Mouse (Mus musculus) megakaryocyte-erythroid progenitor cell, adult 5-6 weeks (primary cell): ENCODE results near the gene Hist1h2bh. TPM values are rescaled to one million over a fixed set of nuclear protein-coding genes. Genes with fewer than 3 reads are reported as not detected.

Experiments
- ATAC-seq: replicated peaks from 2 replicates; pipeline ENCODE4 v1.8.0; 2016; ENCODE audit warnings: mild to moderate bottlenecking, inconsistent platforms; ENCODE audit not compliant: severe bottlenecking, poor library complexity, low FRiP score, low TSS enrichment
- total RNA-seq, 2 experiments: library from RNA; stranded (forward) in 1 of 2; stranded (reverse) in 1 of 2; fragments of 200-1000, 215-1000 nt in 1 of 2; fragments of >200 nt in 1 of 2; fragmentation: Nextera tagmentation in 1 of 2; gene quantifications; 2 replicates each; pipeline ENCODE4 v1.2.3; 2014 to 2017

Gene Hist1h2bh
- total RNA-seq, 2 experiments from 2014 or later, result 31.9 to 165 TPM

DNA sequence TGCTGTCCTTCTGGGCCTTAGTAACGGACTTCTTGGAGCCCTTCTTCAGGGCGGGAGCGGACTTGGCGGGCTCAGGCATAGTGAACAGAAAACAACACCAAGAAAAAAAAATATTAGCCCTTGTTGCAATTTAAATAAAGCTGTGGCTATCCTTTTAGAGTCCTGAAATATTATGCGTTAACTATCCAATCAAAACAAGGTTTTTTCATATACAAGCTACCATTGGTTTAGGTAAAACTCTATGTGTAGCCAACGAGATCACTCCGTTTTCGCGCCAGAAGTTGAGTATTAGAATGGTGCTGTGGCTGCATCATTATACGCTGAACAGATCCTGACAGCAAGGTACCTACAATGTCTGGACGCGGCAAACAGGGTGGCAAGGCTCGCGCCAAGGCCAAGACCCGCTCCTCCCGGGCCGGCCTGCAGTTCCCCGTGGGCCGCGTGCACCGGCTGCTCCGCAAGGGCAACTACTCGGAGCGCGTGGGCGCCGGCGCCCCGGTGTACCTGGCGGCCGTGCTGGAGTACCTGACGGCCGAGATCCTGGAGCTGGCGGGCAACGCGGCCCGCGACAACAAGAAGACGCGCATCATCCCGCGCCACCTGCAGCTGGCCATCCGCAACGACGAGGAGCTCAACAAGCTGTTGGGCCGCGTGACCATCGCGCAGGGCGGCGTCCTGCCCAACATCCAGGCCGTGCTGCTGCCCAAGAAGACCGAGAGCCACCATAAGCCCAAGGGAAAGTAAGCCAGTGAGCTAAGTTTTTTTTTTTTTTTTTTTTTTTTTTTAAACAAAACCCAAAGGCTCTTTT is 9.4 kb downstream of the Hist1h2bh start, which contains the start of gene Hist1h2af:
Hist1h2af (plus strand) TSS at position 347 of the 808 bp plus-strand sequence.
- ATAC-seq, result peak; percentile 39

DNA sequence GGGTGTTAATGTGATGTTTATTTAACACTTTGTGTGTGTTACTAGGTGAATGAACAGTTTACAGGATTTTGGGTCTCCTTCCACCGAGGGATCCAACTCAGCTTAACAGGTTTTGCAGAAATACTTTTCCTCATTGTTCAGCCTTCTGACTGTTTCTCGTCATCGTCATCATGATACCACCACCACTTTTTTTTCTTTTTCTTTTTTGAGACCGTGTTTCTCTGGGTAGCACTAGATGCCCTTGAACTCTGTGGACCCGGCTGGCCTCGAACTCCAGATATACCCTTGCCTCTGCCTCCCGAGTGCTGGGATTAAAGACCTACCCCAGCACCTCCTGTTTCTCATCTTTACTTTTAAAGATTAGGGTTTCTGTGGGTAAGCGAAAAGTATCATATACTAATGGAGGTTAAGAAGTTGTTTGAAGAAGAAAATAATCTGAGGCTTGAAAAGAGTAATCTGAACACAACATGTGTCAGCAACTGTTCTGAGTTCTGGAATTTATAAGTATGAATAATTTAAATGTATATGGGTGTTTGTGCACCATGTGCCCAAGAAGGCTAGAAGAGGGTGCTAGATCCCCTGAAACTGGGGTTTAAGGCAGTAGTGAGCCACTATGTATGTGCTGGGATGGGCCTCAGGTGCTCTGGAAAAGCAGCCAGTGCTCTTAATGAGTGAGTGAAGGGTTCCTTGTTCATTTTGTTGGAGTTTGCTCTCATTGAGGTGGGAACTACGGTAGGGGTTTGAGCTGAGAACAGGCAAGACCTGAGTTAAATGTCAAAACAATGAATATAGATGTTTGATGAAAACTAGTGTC is 10.7 kb downstream of the Hist1h2bh start:
- no peak for ATAC-seq

DNA sequence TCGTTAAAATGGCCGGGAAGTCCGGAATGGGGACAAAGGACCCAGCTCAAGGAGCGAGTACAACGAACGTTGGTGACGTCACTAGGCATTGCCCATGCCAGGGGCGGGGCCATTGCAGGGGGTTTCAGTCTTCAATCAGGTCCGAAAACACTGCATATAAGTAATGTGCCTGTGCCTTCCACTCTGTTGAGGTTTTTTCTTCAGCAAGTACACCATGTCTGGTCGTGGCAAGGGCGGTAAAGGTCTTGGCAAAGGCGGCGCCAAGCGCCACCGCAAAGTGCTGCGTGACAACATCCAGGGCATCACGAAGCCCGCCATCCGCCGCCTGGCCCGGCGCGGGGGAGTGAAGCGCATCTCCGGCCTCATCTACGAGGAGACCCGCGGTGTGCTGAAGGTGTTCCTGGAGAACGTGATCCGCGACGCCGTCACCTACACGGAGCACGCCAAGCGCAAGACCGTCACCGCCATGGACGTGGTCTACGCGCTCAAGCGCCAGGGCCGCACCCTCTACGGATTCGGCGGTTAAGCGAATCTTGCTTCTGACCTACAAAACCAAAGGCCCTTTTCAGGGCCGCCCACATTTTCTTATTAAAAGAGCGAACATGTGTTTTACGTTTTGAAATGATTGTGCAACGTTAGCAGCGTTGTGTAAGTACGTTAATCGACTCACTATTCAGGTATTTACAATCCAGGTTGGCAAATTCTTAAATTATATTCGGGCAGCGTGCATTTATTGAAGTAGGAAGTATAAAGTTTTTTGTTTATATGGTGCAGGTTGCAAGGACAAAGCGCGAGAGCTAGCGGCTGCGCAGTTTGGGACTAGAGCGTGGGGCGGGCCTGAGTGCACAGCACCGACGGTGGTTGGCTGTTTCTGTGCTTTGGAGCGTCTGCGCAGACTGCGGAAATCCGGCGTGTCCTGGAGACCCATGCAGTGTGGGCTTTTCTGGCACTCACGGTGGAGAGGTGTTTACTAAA is 12.0 kb downstream of the Hist1h2bh start, which contains the start of gene Hist1h4h:
Hist1h4h (plus strand) TSS at position 150 of the 975 bp plus-strand sequence.
- ATAC-seq, result peak; percentile 61

DNA sequence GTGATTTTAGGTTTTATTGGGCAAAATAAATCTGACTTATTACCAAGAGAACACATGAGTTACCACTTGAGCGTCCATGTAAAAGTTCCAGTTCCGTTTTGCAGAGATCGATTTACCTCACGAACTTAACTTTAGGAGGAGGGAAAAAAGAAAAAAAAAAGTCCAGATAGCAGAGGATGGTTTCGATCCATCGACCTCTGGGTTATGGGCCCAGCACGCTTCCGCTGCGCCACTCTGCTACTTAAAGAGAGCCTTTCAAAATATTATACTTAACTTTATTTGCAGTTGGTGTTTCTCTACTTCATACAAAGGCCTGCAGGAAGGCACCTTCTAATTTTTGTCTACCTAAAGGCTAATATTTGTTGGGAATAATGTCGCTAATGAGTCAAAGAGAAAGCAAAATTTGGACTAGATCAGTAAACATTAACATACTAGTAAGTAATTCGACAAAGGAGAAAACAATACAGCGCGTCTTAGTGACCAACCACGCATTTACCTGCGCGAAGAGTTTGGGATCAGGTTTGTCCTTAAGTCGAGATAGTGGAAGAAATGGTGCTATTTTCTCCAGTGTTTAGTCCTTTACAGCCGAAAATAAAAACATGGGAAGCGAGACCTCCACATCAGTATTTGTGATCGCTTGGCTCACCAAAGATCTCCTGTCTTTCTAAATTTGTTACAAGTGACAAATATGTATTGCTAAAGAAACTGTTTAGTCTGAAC is 12.9 kb downstream of the Hist1h2bh start:
- ATAC-seq, result no peak

DNA sequence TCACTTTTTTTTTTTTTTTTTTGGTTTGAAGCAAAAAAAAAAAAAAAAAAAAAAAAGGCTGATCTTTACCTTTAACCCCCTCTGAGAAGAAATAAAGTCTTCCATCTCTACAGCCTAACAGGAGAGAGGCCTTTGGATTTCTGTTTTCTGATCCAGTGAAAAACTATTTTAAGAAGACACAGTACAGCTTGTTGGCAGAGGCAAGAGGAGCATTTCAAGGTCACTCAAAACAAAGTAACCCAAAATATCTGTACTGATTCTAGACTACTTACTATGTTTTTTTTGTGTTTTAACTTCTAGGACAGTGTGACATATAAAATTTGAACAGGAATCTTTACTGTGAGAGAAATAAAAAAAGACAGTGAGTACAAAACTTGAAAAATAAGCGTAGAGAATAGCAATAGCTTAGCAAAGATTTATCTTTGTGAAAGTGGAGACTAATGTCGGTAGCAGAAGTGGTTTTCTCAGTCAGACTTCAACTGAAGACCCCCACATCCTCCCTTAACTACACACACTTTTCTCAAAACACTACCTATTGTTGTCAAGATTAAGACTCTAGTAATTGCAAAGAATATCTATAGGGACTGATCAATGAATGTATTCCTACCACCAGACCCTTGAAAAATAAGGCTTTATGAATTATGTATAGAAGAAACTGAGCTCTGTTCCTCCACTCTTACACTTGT is 13.6 kb downstream of the Hist1h2bh start:
- ATAC-seq, result no peak

DNA sequence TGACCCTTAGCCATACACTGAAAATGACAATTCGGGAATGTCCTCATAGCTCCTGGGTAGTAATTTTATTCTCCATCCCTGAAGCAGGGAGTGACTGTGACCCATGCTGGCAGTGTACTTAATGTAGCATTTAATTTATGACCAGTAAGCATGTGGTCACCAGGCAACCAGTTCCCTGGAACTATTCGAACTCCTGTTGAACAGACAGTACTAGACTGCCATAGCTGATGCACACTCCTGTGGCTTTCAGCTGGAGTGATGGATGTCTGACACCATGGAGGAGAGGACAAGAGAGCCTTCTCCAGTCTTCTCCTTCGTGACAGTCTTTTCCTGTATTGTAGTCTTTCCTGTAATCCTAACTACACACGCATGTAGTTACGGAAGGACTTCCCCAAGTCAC is 14.2 kb downstream of the Hist1h2bh start:
- no peak for ATAC-seq

DNA sequence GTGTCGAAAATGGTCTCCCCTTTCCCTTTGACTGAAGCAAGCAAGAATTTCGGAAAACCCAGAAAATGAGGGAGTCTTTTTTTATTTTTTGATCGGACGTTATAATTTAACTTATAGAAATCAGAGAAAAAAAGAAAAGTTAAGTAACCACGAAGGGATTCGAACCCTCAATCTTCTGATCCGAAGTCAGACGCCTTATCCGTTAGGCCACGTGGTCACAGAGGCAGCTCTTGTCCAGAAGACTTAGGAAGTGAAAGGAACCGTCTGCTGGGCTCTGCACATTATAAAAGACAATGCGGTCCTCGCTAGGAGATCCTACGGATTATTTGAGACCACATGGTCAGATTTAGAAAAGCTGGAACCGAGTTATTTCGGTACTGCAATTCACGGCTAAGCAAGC is 16.9 kb downstream of the Hist1h2bh start:
- ATAC-seq, result peak; percentile 39; the same call in 1 of the 2 replicates

DNA sequence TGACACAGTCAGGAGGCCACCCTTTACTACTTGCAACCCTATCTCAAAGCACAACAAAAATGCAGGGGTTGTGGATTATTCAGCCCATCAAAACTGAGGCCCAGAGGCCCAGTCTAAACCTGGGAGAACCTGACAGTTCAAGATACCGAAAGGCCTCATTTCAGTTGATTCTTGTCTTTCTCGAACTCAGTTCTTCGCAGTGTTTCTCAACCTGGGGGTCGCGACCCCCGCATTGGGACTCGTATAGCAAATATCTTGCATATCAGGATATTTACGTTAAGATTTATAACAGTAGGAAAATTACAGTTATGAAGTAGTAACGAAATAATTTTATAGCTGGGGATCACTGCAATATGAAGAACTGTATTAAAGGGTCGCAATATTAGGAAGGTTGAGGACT is 17.3 kb downstream of the Hist1h2bh start:
- ATAC-seq, result no peak

DNA sequence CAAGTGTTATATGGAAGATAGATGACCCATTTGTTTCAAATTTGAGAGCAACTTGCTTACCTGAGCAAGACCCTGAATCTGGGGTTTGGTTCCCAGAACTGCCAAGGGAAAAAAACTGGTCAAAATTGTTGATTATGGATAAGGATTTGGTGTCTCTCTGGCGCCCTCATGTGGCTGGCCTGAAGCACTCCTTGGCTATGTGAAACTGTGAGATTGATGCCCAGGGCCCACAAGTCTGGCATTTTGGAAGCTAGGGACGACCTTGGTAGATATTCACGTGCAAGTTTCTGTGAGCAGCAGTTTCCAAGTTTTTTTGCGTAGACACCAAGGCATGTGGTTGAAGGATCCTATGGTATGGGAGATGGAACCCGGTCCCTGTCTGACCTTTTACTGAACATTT is 18.5 kb downstream of the Hist1h2bh start:
- ATAC-seq, result peak; percentile 41; the same call in 1 of the 2 replicates

DNA sequence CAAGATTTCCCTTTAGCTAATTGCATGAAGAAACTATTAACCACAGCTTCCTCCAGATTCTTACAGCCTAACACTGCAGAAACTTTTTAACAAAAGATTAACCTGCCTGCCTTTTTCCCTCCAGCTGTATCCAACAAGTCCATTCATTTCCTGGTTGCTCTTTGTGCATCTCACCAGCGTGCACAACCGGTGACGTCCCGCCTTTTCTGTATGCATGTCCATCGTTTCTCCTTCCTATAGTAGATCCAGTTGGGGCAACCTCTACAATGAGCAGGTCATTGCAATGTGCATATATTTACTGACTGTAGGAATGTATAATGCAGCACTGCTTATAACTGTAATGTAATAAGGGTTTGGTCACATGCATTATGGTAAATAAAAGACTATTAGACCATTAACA is 19.2 kb downstream of the Hist1h2bh start:
- ATAC-seq, result no peak

DNA sequence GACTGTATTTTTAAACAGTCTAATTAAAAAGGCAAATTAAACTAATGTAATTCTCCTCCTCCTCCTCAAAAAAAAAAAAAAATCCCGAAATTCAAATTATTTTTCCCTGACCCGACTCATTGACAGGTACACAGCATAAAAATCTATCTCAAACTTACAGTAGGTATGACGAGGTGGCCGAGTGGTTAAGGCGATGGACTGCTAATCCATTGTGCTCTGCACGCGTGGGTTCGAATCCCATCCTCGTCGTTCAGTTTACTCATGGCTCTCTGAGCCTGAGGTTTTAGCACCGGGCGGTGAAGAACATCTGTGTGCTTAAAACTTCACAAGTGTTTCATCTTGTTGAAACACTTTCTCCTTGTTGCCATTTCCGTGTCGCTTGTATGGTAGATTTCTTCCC is 21.5 kb downstream of the Hist1h2bh start:
- ATAC-seq, result peak; percentile 39

DNA sequence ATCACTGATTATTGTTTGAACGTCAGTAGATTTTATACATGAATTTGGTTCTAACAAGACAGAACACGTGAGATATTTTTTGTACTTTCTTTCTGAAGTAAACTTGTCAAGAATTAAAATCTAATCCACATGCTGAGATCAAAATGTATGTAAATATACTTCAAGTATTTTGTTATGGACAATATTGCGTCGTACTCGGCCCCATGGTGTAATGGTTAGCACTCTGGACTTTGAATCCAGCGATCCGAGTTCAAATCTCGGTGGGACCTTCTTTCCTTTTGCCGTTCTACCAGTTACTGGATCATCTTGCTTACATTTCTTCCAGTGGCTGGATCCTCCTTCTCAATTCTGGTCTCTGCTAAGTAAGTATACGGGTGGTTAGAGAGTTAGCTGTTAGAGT is 23.8 kb downstream of the Hist1h2bh start:
- peak; percentile 11 for ATAC-seq

DNA sequence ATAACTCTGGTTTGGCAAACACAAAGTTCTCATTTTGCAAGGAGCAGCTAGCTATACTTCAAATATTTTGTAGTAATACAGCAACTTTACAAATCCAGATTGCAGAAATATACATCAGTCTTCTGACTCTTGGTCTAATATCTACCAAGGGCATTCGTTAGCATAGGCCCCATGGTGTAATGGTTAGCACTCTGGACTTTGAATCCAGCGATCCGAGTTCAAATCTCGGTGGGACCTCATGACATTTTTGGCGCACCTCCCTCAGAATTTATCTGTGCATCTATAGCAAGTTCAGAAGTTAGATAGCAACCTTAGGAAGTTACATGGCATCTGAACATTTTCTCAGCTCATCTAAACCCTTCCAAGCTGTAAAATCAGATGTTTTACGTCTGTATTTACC is 24.3 kb downstream of the Hist1h2bh start:
- peak; percentile 39 for ATAC-seq

DNA sequence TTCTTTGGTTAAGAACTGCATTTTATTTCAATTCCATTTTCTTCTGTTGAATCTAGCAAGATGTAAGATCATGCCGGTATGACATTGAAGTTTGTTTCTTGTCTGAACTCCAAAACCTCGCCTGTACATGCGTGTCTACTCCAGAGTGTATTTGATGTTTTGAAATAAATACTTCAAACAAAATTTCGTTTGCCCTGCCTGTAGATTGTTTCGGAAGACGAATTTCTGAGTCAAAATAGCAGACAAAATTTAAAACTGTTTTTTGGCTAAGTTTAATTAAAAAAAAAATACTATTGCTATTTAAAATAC is 24.9 kb downstream of the Hist1h2bh start:
- ATAC-seq, result no peak; the same call in 1 of the 2 replicates

DNA sequence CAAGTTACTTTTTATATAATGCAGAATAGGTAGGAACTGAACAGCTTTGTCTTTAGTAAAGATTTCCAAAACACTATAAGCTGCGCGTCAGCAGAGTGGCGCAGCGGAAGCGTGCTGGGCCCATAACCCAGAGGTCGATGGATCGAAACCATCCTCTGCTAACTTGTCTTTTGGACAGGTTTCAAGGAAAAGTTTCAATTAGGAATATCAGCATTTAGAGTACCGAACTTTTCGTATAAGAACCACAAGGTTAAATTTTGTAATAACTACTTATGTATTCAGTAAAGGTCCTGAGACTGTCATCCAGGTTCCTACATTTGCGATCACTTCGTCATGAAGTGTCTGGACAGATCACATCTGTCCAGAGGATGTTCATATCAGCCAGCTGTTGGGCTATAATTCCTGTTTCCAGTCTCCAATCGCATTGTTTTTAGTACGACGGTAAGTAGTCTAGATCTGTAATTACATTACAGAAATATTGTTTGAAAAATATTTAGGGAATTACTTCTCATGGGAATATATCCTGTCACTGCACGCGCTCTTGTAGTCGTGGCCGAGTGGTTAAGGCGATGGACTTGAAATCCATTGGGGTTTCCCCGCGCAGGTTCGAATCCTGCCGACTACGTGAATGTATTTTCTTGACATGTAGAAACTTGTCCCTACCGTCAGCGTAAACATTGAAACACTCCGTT is 25.4 kb downstream of the Hist1h2bh start:
- peak; percentile 27 for ATAC-seq

DNA sequence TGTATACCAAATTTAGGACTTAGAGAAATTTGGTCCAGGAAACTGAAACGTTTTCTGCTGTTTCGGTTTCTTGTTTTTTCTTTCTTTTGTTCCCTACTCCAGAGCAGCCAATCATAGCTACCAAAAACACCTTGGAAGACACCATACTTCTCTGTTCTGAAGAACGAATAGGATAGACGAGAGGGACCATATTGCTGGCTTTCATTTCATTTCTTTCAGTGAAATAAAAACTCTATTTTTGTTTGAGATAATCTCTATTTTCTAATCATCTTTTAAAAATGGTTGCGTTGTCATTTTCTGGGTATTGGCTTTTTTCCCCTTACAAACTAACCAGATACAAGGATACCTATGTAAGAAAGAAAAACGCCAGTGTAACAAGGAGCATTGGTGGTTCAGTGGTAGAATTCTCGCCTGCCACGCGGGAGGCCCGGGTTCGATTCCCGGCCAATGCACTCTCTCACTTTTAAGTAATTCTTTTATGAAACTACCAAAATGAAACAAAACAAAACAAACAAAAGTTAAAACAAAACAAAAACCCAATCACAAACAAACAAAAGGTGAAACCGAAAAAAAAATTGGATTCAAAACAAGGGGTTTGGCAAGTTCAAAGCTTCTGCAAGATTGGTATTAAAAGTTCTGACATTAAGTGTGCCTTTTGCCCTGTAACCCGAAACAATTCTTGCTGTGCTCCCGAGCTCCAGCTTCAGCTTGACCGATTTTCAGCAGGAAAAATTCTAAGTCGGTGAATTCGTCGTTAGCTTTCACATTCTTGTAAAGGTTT is 26.2 kb downstream of the Hist1h2bh start:
- 0 out of 2 replicates have a peak, but pooled peaks have one; percentile 32 for ATAC-seq
